Mouse (Mus musculus) brain, embryonic 14.5 days (tissue): ENCODE results near the gene Cradd.

ENCODE experiments used
- CTCF ChIP-seq: fragments of 200-500 bp; IDR thresholded peaks from 2 replicates; pipeline ENCODE4 v1.5.1; 2012; ENCODE audit warnings: inconsistent platforms, mild to moderate bottlenecking, moderate library complexity, borderline replicate concordance; ENCODE audit not compliant: insufficient read depth, insufficient read length; ENCODE audit errors: extremely low read depth
- POLR2A ChIP-seq: fragments of 200-500 bp; IDR thresholded peaks from 2 replicates; pipeline ENCODE4 v1.6.1; 2012; ENCODE audit warnings: mild to moderate bottlenecking, inconsistent platforms, borderline replicate concordance; ENCODE audit not compliant: poor library complexity, insufficient read depth, insufficient read length, severe bottlenecking; ENCODE audit errors: extremely low read depth

DNA sequence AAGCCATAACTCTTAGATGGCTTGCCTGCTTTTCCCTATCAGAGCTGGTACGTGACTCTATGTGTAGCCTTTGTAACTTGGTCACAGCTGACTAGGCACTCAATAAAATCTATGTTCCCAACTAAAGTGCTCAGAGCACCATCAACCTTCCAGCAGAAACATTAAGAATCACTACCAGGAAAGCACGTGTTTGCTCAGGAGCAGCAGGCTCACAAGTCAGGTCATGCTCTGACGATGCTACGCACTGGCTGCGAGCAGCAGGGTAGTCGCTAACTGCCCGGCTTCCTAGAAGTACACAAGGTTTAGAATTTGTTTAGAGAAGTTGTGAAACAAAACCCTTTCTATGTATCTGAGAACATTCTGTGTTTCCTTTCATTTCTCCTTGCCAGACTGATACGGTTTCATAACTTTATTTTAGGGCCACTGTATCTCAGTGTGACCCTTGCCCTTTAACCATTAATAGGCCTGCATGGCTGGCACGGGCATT, 171.4 kb downstream of the Cradd start:
- TF ChIP-seq CTCF: no peak
- TF ChIP-seq POLR2A: no peak
